Mouse (Mus musculus) hematopoietic stem cell, adult 5-6 weeks (primary cell): ENCODE measurements around the gene Slc34a1. TPM values are rescaled to one million over a fixed set of nuclear protein-coding genes. Genes with fewer than 3 reads are reported as not detected.
A peak's percentile ranks its signal among the peaks of the same experiment; 100 is the strongest.

Experiments used
- ATAC-seq, 2 experiments: fragments of 125-278 bp in 1 of 2; replicated peaks in 1 of 2; 2 replicates each; pipeline ENCODE4 v1.8.0; 2016 to 2017; ENCODE audit warnings: inconsistent platforms in 2 of 2, mild to moderate bottlenecking in 2 of 2, moderate number of reproducible peaks in 2 of 2, low read depth in 1 of 2, moderate TSS enrichment in 1 of 2; ENCODE audit not compliant: low FRiP score in 2 of 2, poor library complexity in 2 of 2, severe bottlenecking in 2 of 2, insufficient read depth in 1 of 2, low TSS enrichment in 1 of 2
- total RNA-seq: library from RNA; stranded (forward); fragments of 172-1452, 232-1000 nt; gene quantifications from 2 replicates; pipeline ENCODE4 v1.2.3, GENCODE M21; 2017

The Slc34a1 gene
- total RNA-seq, 1 experiment from 2014 or later, result not detected

DNA sequence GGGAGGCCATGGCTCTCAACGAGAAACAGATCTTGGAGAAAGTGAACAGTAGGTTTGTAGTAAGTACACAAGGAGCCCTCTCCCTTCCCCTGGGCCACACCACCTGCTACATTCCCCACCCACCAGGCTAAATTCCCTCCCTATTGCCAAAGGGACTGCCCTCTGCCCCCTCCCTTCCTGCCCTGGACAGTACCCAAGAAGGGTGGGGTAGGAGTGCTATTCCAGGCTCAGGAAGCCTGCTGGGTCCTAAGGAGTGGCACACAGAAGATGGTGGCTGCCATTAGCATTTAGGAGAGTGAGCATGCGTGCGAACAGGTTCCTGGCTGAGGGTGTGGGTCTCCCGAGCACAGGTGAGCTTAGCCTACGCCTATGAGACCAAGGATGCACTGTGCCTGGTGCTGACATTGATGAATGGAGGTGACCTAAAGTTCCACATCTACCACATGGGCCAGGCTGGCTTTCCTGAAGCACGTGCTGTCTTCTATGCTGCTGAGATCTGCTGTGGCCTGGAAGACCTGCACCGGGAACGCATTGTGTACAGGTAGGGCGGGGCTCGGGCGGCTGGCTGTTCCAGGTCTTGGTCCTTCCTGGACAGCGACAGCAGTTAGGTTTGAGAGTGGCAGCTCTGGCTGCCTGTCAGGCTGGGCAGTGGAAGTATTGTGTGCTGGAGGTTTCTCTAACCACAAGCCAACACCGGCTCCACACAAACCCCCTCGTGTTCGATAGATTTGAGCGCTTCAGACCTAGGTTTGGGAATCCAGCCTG is 54.0 kb downstream of the Slc34a1 start:
- ATAC-seq, result no peak

- no peak for ATAC-seq
Measured at GRCm38 (mm10) chr13:55462965-55463364, 65.0 kb downstream of the Slc34a1 start.

- ATAC-seq, result no peak
Measured at GRCm38 (mm10) chr13:55463399-55464026, 65.5 kb downstream of the Slc34a1 start.

DNA sequence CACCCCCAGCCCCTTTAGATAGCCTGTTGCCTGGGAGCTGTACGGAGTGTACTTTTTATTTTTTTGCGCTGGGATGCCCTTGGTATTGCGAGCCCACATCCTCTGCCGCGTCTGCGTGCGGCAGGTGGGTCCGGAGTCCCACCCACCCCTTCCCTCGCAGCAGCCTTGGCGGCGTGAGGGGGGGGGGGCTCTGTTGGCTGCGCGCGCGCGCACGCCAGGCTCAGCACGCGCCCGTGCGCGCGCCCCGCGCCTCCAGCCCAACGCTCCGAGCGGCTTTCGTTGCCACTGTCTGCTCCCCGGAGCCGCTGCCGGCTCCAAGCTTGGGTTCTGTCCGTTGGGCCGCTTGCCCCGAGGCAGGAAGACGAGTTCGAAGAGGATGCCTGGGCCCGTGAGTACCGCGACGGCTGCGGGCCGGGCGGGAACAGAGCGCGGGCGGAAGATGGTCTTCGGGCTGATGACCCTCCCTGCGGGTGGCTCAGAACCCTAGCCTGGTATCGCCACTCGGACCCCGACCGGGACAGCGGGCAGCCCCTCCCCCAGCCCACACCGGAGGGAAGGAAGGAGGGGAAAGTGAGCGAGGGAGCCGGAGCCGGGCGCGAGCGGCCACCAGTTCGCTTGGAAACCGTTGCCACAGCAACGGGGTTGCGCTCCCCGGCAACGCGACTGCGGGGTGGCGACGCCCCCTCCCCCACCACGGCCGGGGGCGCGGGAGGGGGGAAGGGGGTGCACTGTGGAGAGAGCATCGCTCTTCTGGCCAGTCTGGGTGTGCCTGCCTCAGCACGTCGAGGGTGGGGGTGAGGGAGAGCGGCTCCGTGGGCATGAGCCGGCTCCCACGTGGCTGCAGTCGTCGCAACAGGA is 66.3 kb downstream of the Slc34a1 start, which contains the start of gene Prr7:
Prr7 (plus strand) TSS at position 241 of the 858 bp plus-strand sequence.
- peak in 1 of 2 experiments; percentile 26; a peak in 1 of 4 replicates for ATAC-seq

DNA sequence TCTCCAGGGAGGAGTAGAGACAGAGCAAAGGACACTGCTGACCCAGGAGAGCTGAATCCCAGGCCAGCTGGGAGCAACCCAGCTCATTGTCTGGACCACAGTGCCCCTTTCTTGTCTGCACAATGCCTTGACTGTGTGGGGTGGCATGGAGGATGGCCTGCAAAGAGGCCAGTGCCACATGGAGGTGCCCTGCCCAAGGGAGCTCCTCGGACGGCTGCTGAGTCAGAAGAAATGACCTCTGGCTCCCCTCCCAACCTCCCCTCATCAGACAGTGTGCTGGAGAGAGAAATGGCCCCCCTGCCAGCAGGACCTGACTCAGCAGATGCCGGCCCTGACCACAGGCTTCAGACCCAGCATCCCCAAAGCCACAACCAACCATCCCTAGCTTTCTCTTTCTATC is 67.2 kb downstream of the Slc34a1 start:
- ATAC-seq, result peak; percentile 17 to 18; a peak in 1 of 4 replicates

Other genes with a start within 250 kb of the Slc34a1 start
- not detected in 2 replicates for gene Fgfr4, start 245.5 kb upstream of the Slc34a1 start, total RNA-seq
- gene Nsd1, start 188.4 kb upstream of the Slc34a1 start, total RNA-seq, result 96.2 and 115 TPM in 2 replicates
- gene Prelid1, start 77.7 kb upstream of the Slc34a1 start, total RNA-seq, result 66.6 and 67.8 TPM in 2 replicates
- 22.1 and 27.4 TPM in 2 replicates for gene Rab24, start 76.2 kb upstream of the Slc34a1 start, total RNA-seq
- gene Mxd3, start 68.4 kb upstream of the Slc34a1 start, total RNA-seq, result 5.2 and 8.9 TPM in 2 replicates
- gene Lman2, start 35.4 kb upstream of the Slc34a1 start, total RNA-seq, result 72.6 and 80.7 TPM in 2 replicates
- gene Rgs14, start 28.5 kb upstream of the Slc34a1 start, total RNA-seq, result 10.7 and 13.7 TPM in 2 replicates
- gene Pfn3, start 17.0 kb downstream of the Slc34a1 start, total RNA-seq, result not detected in 2 replicates
- gene F12, start 28.6 kb downstream of the Slc34a1 start, total RNA-seq, result not detected in 2 replicates
- gene Grk6, start 46.9 kb downstream of the Slc34a1 start, total RNA-seq, result 77.8 and 80.9 TPM in 2 replicates
- gene Prr7, start 66.1 kb downstream of the Slc34a1 start, total RNA-seq, result 0.25 TPM in 1 of 2 replicates, not detected in the other
- 0.60 and 2.3 TPM in 2 replicates for gene Dbn1, start 89.9 kb downstream of the Slc34a1 start, total RNA-seq
- 8.1 and 10.0 TPM in 2 replicates for gene Pdlim7, start 115.5 kb downstream of the Slc34a1 start, total RNA-seq
- 4.1 and 15.5 TPM in 2 replicates for gene Dok3, start 131.1 kb downstream of the Slc34a1 start, total RNA-seq
- gene Ddx41, start 138.5 kb downstream of the Slc34a1 start, total RNA-seq, result 53.7 and 58.2 TPM in 2 replicates
- gene Fam193b, start 172.9 kb downstream of the Slc34a1 start, total RNA-seq, result 25.6 and 35.0 TPM in 2 replicates
- 100 and 114 TPM in 2 replicates for gene Tmed9, start 175.5 kb downstream of the Slc34a1 start, total RNA-seq
- gene B4galt7, start 201.7 kb downstream of the Slc34a1 start, total RNA-seq, result 7.6 and 8.3 TPM in 2 replicates
- gene Caml, start 224.8 kb downstream of the Slc34a1 start, total RNA-seq, result 56.5 and 58.0 TPM in 2 replicates
- gene Ddx46, start 236.8 kb downstream of the Slc34a1 start, total RNA-seq, result 109 and 122 TPM in 2 replicates